ENCODE assay signal across 11 mouse cellular contexts in genomic region chr7:135769082-135769673, GRCm38 (mm10). TPM values are rescaled to one million over a fixed set of nuclear protein-coding genes. Genes with fewer than 3 reads are reported as not detected.
DNase-seq lines count a peak whose midpoint lies in the region; ATAC-seq lines count a peak whose summit lies in the region.
"Had no signal": no experiment of that assay in that cellular context is flagged by ENCODE, and none has a peak within 500 bp of the region (broad histone marks: within the 10 kb centered on the region; RNA-seq: fewer than 3 reads in every experiment).

No protein-coding gene starts in this region.

- 0 out of 2 replicates have a peak, but pooled peaks cover 2% of the 10 kb centered on the region for H3K27me3 ChIP-seq in forebrain, embryonic 12.5 days
- no peaks in the 10 kb centered on the region for H3K27me3 ChIP-seq in forebrain, embryonic 10.5 days (ENCODE audit: poor library complexity, severe bottlenecking)
- H3K27me3 ChIP-seq in limb, embryonic 13.5 days = no peaks in the 10 kb centered on the region; the same call in 1 of the 2 replicates
- 0 out of 2 replicates have a peak, but pooled peaks cover 4% of the 10 kb centered on the region for H3K27me3 ChIP-seq in limb, embryonic 10.5 days (ENCODE audit: low read depth, poor library complexity, severe bottlenecking)
- H3K27me3 ChIP-seq in neural tube, embryonic 13.5 days = 0 out of 2 replicates have a peak, but pooled peaks cover 4% of the 10 kb centered on the region

- DNase-seq in forebrain, embryonic 10.5 days (ENCODE audit: extremely low spot score, low spot score) = no peak
- DNase-seq in limb, embryonic 10.5 days (ENCODE audit: low spot score) = no peak
- DNase-seq in neural tube, embryonic 10.5 days (ENCODE audit: extremely low spot score, low spot score) = no peak
- no peak for DNase-seq in frontal cortex, postnatal 36 days (ENCODE audit: low spot score in 2 of 2)
- DNase-seq in Muller cell, postnatal 12 days (ENCODE audit: inconsistent ontology term) = no peak

- no peak overlapping the region for H3K4me2 ChIP-seq in forebrain, embryonic 12.5 days
- peak overlapping the region; percentile 32 for H3K4me2 ChIP-seq in limb, embryonic 13.5 days (replicated peaks)
- H3K4me2 ChIP-seq in neural tube, embryonic 13.5 days = peak overlapping the region; percentile 22; the same call in 1 of the 2 replicates
- H3K4me2 ChIP-seq: liver, embryonic 15.5 days had no signal

- H3K9me3 ChIP-seq in forebrain, embryonic 12.5 days = no peaks in the 10 kb centered on the region
- no peaks in the 10 kb centered on the region for H3K9me3 ChIP-seq in forebrain, embryonic 10.5 days
- H3K9me3 ChIP-seq in limb, embryonic 13.5 days = no peaks in the 10 kb centered on the region
- H3K9me3 ChIP-seq in limb, embryonic 10.5 days (replicated peaks) = no peaks in the 10 kb centered on the region
- no peaks in the 10 kb centered on the region for H3K9me3 ChIP-seq in neural tube, embryonic 13.5 days
- H3K9me3 ChIP-seq: G1E; liver, embryonic 15.5 days had no signal

- WGBS in forebrain, embryonic 12.5 days = 53% methylated on average over 21 of the region's 21 CpGs
- 85% methylated on average over 21 of the region's 21 CpGs for WGBS in forebrain, embryonic 10.5 days
- WGBS in limb, embryonic 13.5 days = 47% methylated on average over 21 of the region's 21 CpGs
- 74% methylated on average over 21 of the region's 21 CpGs for WGBS in limb, embryonic 10.5 days
- WGBS in neural tube, embryonic 13.5 days = 44% methylated on average over 21 of the region's 21 CpGs

- ATAC-seq in forebrain, embryonic 12.5 days (ENCODE audit: low FRiP score) = no peak
- no peak for ATAC-seq in limb, embryonic 13.5 days (ENCODE audit: low FRiP score, low read depth)
- ATAC-seq in neural tube, embryonic 13.5 days (ENCODE audit: low read depth) = 0 out of 2 replicates have a peak, but pooled peaks have one; percentile 57
- ATAC-seq: CD4-positive, CD25-positive, alpha-beta regulatory T cell, adult 4 months had no signal

- H3K9ac ChIP-seq in forebrain, embryonic 12.5 days = no peak overlapping the region
- H3K9ac ChIP-seq in limb, embryonic 13.5 days = no peak overlapping the region
- no peak overlapping the region for H3K9ac ChIP-seq in neural tube, embryonic 13.5 days
- H3K9ac ChIP-seq: liver, embryonic 15.5 days had no signal

- H3K4me3 ChIP-seq in forebrain, embryonic 12.5 days (replicated peaks) = no peak overlapping the region
- H3K4me3 ChIP-seq in forebrain, embryonic 10.5 days = no peak overlapping the region
- no peak overlapping the region for H3K4me3 ChIP-seq in limb, embryonic 13.5 days
- no peak overlapping the region for H3K4me3 ChIP-seq in limb, embryonic 10.5 days
- H3K4me3 ChIP-seq in neural tube, embryonic 13.5 days = no peak overlapping the region
- H3K4me3 ChIP-seq: liver, embryonic 15.5 days had no signal

- 0 out of 2 replicates have a peak overlapping the region, but pooled peaks have one; percentile 26 for H3K27ac ChIP-seq in forebrain, embryonic 12.5 days
- no peak overlapping the region for H3K27ac ChIP-seq in forebrain, embryonic 10.5 days
- H3K27ac ChIP-seq in limb, embryonic 13.5 days = no peak overlapping the region
- H3K27ac ChIP-seq in limb, embryonic 10.5 days = no peak overlapping the region
- peak overlapping the region; percentile 65 for H3K27ac ChIP-seq in neural tube, embryonic 13.5 days (replicated peaks)
- H3K27ac ChIP-seq: liver, embryonic 15.5 days had no signal

- no peaks in the 10 kb centered on the region for H3K36me3 ChIP-seq in forebrain, embryonic 12.5 days (replicated peaks)
- H3K36me3 ChIP-seq in forebrain, embryonic 10.5 days (replicated peaks) = no peaks in the 10 kb centered on the region
- H3K36me3 ChIP-seq in limb, embryonic 13.5 days = no peaks in the 10 kb centered on the region
- no peaks in the 10 kb centered on the region for H3K36me3 ChIP-seq in limb, embryonic 10.5 days
- no peaks in the 10 kb centered on the region for H3K36me3 ChIP-seq in neural tube, embryonic 13.5 days
- H3K36me3 ChIP-seq: G1E; liver, embryonic 15.5 days had no signal

- no peaks in the 10 kb centered on the region for H3K4me1 ChIP-seq in forebrain, embryonic 12.5 days
- H3K4me1 ChIP-seq in forebrain, embryonic 10.5 days = no peaks in the 10 kb centered on the region
- H3K4me1 ChIP-seq in limb, embryonic 13.5 days = peaks cover 28% of the 10 kb centered on the region
- H3K4me1 ChIP-seq in limb, embryonic 10.5 days = peaks cover 33% of the 10 kb centered on the region
- peaks cover 30% of the 10 kb centered on the region for H3K4me1 ChIP-seq in neural tube, embryonic 13.5 days (replicated peaks)
- H3K4me1 ChIP-seq: liver, embryonic 15.5 days had no signal

RNA-seq across cellular contexts. Expression of gene Mki67, which starts 53.0 kb away (rescaled TPM):
- 63.2 and 67.6 TPM in 2 replicates for polyA plus RNA-seq in forebrain, embryonic 12.5 days (2016; fragmentation: Nextera tagmentation; extraction: Ambion mirVana)
- 50.9 and 53.4 TPM in 2 replicates for polyA plus RNA-seq in forebrain, embryonic 10.5 days (2016; fragmentation: Nextera tagmentation; extraction: Ambion mirVana)
- 38.5 and 39.4 TPM in 2 replicates for polyA plus RNA-seq in limb, embryonic 13.5 days (2015; fragmentation: Nextera tagmentation; extraction: Ambion mirVana)
- 38.4 and 46.9 TPM in 2 replicates for polyA plus RNA-seq in limb, embryonic 10.5 days (2016; fragmentation: Nextera tagmentation; extraction: Ambion mirVana)
- polyA plus RNA-seq in neural tube, embryonic 13.5 days (2015; fragmentation: Nextera tagmentation; extraction: Ambion mirVana) = 5.9 and 8.8 TPM in 2 replicates

Comparison
In these comparisons a context has a peak if more than half of its experiments do, and no peak if none do; other contexts are left out.
1. H3K27ac ChIP-seq: peak in forebrain, embryonic 12.5 days (single experiment) and neural tube, embryonic 13.5 days (single experiment); none in forebrain, embryonic 10.5 days (single experiment), limb, embryonic 13.5 days (single experiment) and limb, embryonic 10.5 days (single experiment).